Mouse (Mus musculus) forebrain, embryonic 15.5 days (tissue): Measurements from ENCODE around the gene Cfl1. TPM values are rescaled to one million over a fixed set of nuclear protein-coding genes. Genes with fewer than 3 reads are reported as not detected.

Experiments used
- ATAC-seq: fragments of 200-750 bp; cut with Nextera tagmentation; replicated peaks from 2 replicates; pipeline ENCODE4 v1.8.0; 2017; ENCODE audit warnings: mild to moderate bottlenecking, moderate TSS enrichment, moderate library complexity
- H3K27ac ChIP-seq: fragments of 300-500 bp; sonication (generic); replicated peaks from 2 replicates; pipeline ENCODE4 v1.5.1; 2015; ENCODE audit warnings: mild to moderate bottlenecking, inconsistent platforms
- H3K27me3 ChIP-seq: fragments of 300-500 bp; sonication (generic); 2 replicates; pipeline ENCODE4 v1.6.1; 2015; ENCODE audit warnings: inconsistent platforms
- H3K36me3 ChIP-seq: fragments of 300-500 bp; sonication (generic); 2 replicates; pipeline ENCODE4 v1.6.1; 2015; ENCODE audit warnings: mild to moderate bottlenecking, inconsistent platforms
- H3K4me1 ChIP-seq: fragments of 300-500 bp; sonication (generic); 2 replicates; pipeline ENCODE4 v1.6.1; 2015; ENCODE audit warnings: inconsistent platforms
- H3K4me2 ChIP-seq: fragments of 300-500 bp; sonication (generic); replicated peaks from 2 replicates; pipeline ENCODE4 v1.6.1; 2015; ENCODE audit warnings: mild to moderate bottlenecking, inconsistent platforms
- H3K4me3 ChIP-seq: fragments of 300-500 bp; sonication (generic); 2 replicates; pipeline ENCODE4 v1.5.1; 2015; ENCODE audit warnings: mild to moderate bottlenecking, inconsistent platforms
- H3K9ac ChIP-seq: fragments of 300-500 bp; sonication (generic); replicated peaks from 2 replicates; pipeline ENCODE4 v1.6.1; 2015; ENCODE audit warnings: mild to moderate bottlenecking, inconsistent platforms
- H3K9me3 ChIP-seq: fragments of 300-500 bp; sonication (generic); 2 replicates; pipeline ENCODE4 v1.6.1; 2016; ENCODE audit warnings: inconsistent platforms
- WGBS: fragments of 180-500 bp; shearing (Covaris S2); methylation state at CpG from one replicate; pipeline ENCODE4 v1.1.7; 2015; ENCODE audit warnings: mixed read lengths; 5-methylcytosine and 5-hydroxymethylcytosine counted together
- polyA plus RNA-seq: library from polyadenylated mRNA; unstranded; fragments of >200 nt; fragmentation: Nextera tagmentation; extraction: Ambion mirVana; gene quantifications from 2 replicates; pipeline ENCODE4 v1.2.1, GENCODE M21; 2015

Gene Cfl1
- polyA plus RNA-seq, 1 experiment from 2014 or later, result 3,659 TPM

DNA sequence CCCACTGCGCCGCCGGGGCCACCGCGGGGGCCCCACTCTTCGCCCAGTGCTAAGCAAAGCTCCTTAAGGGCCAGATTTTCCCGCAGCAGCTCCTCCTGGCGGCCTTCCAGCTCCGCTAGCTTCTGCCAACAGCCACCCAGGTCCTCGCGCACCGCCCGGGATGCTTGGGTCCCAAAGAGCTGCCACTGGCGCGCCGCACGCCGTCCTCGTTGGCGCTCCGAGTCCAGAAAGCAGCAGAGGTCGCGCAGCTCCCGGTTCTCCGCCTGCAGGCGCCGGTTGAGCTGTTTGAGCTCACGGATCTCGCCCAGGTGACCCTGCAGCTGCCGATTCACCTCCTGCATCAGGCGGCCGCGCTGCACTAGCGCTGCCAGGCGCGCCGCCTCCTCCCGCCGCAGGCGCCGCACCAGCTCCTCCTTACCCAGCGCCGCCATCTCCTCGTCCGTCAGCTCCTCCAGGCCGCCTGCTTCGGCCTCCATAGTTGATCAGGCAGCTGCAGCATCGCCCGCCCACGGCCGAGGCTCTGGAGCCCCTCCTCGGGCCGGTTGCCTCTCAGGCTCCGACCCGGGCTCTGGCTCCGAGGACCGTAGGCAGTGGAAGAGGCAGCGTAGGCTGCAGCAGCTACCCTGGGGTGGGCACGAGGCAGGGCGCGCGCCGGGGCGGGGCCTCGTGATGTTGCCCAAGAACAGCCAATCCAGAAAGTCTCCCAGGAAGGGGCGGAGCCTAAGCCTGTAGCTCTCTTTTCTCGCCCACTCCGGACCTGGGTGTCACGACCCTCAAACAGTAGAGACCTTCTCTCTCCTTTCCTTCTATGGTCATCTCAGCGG is 33.1 kb upstream of the Cfl1 start:
- Histone ChIP-seq H3K4me1 (peaks cover 48% of the 10 kb centered on the region), H3K27me3 (0 out of 2 replicates have a peak, but pooled peaks cover 9% of the 10 kb centered on the region), H3K4me3 (peak overlapping the region; percentile 59), H3K36me3 (0 out of 2 replicates have a peak, but pooled peaks cover 3% of the 10 kb centered on the region), H3K4me2 (peak overlapping the region; percentile 94), H3K9ac (peak overlapping the region; percentile 68), H3K27ac (peak overlapping the region; percentile 94), H3K9me3 (no peaks in the 10 kb centered on the region)
- peak; percentile 92 for ATAC-seq
- WGBS, result under 1% methylated on average over 70 of the region's 70 CpGs

GRCm38 (mm10) chr19:5457746-5458442 is 32.4 kb upstream of the Cfl1 start, which contains the start of gene Ccdc85b:
Gene Ccdc85b (minus strand): TSS chr19:5457894.
- peak within 1 kb of the TSS; percentile 94 for H3K27ac ChIP-seq
- H3K4me3 ChIP-seq, result peak within 1 kb of the TSS; percentile 59
- H3K4me2 ChIP-seq, result peak within 1 kb of the TSS; percentile 94
- WGBS, result 15% methylated on average over 14 of the region's 14 CpGs
- 0 out of 2 replicates have a peak, but pooled peaks cover 9% of the 10 kb centered on the region for H3K27me3 ChIP-seq
- H3K9me3 ChIP-seq, result no peaks in the 10 kb centered on the region
- no peak; the same call in 1 of the 2 replicates for ATAC-seq
- 0 out of 2 replicates have a peak, but pooled peaks cover 10% of the 10 kb centered on the region for H3K36me3 ChIP-seq
- peak within 1 kb of the TSS; percentile 68 for H3K9ac ChIP-seq
- peaks cover 48% of the 10 kb centered on the region for H3K4me1 ChIP-seq

GRCm38 (mm10) chr19:5459019-5459418 is 31.2 kb upstream of the Cfl1 start:
- ATAC-seq, result no peak
- peaks cover 52% of the 10 kb centered on the region for H3K4me1 ChIP-seq
- H3K4me3 ChIP-seq, result no peak overlapping the region
- no peak overlapping the region for H3K4me2 ChIP-seq
- no peaks in the 10 kb centered on the region for H3K9me3 ChIP-seq
- H3K27ac ChIP-seq, result no peak overlapping the region; the same call in 1 of the 2 replicates
- no peak overlapping the region for H3K9ac ChIP-seq
- H3K36me3 ChIP-seq, result peaks cover 13% of the 10 kb centered on the region; the same call in 1 of the 2 replicates
- 0 out of 2 replicates have a peak, but pooled peaks cover 9% of the 10 kb centered on the region for H3K27me3 ChIP-seq
- WGBS, result 62% methylated on average over 7 of the region's 7 CpGs

- Histone ChIP-seq H3K27me3 (0 out of 2 replicates have a peak, but pooled peaks cover 9% of the 10 kb centered on the region), H3K27ac (peak overlapping the region; percentile 82), H3K9me3 (no peaks in the 10 kb centered on the region), H3K4me3 (peak overlapping the region; percentile 75), H3K4me2 (peak overlapping the region; percentile 93), H3K36me3 (peaks cover 20% of the 10 kb centered on the region), H3K4me1 (peaks cover 57% of the 10 kb centered on the region), H3K9ac (peak overlapping the region; percentile 75)
- 27% methylated on average over 3 of the region's 3 CpGs for WGBS
- ATAC-seq, result no peak
Observed at GRCm38 (mm10) chr19:5459896-5460295, 30.4 kb upstream of the Cfl1 start.

DNA sequence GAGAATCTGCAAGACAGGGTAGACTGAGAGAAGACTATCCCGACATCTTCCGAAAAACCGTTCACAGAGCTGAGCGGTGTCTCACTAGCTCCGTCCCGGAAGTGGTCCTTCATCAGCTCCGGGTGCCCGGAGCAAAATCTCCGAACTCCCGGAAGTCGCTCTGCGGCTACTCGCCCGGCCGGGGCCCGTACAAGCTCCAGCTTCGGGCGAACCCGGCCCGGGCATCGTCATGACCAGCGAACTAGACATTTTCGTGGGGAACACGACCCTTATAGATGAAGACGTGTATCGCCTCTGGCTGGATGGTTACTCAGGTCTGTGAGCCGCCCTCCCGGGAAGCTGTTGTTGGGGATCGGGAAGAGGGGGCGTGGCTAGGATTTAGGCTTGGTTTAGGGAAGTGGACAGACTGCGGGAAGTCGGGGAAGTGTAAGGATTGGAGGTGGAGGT is 29.8 kb upstream of the Cfl1 start, which contains the start of gene Fibp:
Fibp (plus strand) TSS at position 151 of the 447 bp plus-strand sequence.
- ATAC-seq, result peak; percentile 49
- 0 out of 2 replicates have a peak, but pooled peaks cover 9% of the 10 kb centered on the region for H3K27me3 ChIP-seq
- H3K9ac ChIP-seq, result peak within 1 kb of the TSS; percentile 75
- peak within 1 kb of the TSS; percentile 82 for H3K27ac ChIP-seq
- H3K4me3 ChIP-seq, result peak within 1 kb of the TSS; percentile 75
- peaks cover 53% of the 10 kb centered on the region for H3K4me1 ChIP-seq
- H3K36me3 ChIP-seq, result peaks cover 26% of the 10 kb centered on the region
- no peaks in the 10 kb centered on the region for H3K9me3 ChIP-seq
- WGBS, result under 1% methylated on average over 32 of the region's 32 CpGs
- peak within 1 kb of the TSS; percentile 93 for H3K4me2 ChIP-seq

- ATAC-seq, result no peak
- peaks cover 36% of the 10 kb centered on the region for H3K36me3 ChIP-seq
- H3K4me3 ChIP-seq, result peak overlapping the region; percentile 75
- peaks cover 44% of the 10 kb centered on the region for H3K4me1 ChIP-seq
- peak overlapping the region; percentile 93 for H3K4me2 ChIP-seq
- no peaks in the 10 kb centered on the region for H3K9me3 ChIP-seq
- WGBS, result 87% methylated on average over 6 of the region's 6 CpGs
- 0 out of 2 replicates have a peak, but pooled peaks cover 9% of the 10 kb centered on the region for H3K27me3 ChIP-seq
- peak overlapping the region; percentile 75 for H3K9ac ChIP-seq
- no peak overlapping the region for H3K27ac ChIP-seq
Observed at GRCm38 (mm10) chr19:5461411-5461810, 28.8 kb upstream of the Cfl1 start.

DNA sequence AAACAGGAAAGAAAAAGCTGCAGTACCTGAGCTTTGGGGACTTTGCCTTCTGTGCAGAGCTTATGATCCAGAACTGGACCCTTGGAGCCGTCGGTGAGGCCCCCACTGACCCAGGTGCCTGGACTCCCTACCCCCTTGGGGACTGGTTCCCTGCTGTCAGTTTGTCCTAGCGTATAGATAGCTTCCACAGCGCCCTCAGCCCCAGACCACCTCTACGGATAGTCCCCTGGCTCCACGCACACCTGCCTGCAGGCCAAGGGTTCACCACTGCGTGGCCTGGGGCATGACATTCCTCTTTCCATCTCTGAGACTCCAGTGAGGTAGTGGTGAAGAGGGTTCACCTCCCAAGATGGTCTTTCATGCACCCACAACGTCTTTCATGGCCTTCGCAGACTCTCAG is 27.0 kb upstream of the Cfl1 start:
- Histone ChIP-seq H3K4me1 (peaks cover 35% of the 10 kb centered on the region), H3K27me3 (0 out of 2 replicates have a peak, but pooled peaks cover 7% of the 10 kb centered on the region), H3K9ac (no peak overlapping the region), H3K4me3 (no peak overlapping the region), H3K36me3 (peaks cover 51% of the 10 kb centered on the region), H3K27ac (no peak overlapping the region), H3K9me3 (no peaks in the 10 kb centered on the region), H3K4me2 (no peak overlapping the region)
- ATAC-seq, result no peak
- 91% methylated on average over 9 of the region's 9 CpGs for WGBS

DNA sequence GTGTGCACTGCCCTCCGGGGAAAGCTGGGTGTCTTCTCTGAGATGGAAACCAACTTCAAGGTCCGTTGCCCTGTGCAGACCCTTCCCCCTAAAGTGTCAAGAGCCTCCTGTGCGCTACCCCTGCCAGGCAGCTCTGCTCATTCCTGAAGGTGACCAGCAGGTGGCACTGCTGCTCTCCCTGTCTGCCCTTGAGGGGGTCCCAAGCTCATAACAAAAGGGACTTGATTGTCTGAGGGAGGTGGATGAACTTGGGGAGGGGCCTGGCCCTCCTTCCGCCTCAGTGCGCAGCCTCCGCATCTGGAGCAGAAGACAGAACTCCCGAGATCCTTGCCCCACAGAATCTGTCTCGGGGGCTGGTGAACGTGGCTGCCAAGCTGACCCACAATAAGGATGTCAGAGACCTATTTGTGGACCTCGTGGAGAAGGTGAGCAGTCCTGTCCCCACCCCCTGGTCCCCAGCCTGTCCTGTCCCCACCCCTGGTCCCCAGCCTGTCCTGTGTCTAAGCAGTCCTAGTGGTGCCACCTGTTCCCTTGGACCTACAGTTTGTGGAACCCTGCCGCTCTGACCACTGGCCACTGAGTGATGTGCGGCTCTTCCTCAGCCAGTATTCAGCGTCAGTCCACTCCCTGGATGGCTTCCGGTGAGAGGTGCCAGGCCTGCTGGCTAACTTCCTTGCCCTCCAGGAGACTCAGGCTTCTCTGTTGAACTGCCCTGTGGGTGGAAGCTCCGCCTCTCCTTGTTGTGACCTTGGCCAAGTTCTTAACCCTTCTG is 26.3 kb upstream of the Cfl1 start:
- peaks cover 51% of the 10 kb centered on the region for H3K36me3 ChIP-seq
- H3K27me3 ChIP-seq, result 0 out of 2 replicates have a peak, but pooled peaks cover 3% of the 10 kb centered on the region
- H3K9ac ChIP-seq, result peak overlapping the region; percentile 45
- H3K4me3 ChIP-seq, result peak overlapping the region; percentile 26
- H3K9me3 ChIP-seq, result no peaks in the 10 kb centered on the region
- ATAC-seq, result peak; percentile 42; the same call in 1 of the 2 replicates
- H3K4me1 ChIP-seq, result peaks cover 31% of the 10 kb centered on the region
- WGBS, result 34% methylated on average over 15 of the region's 15 CpGs
- peak overlapping the region; percentile 43 for H3K4me2 ChIP-seq
- H3K27ac ChIP-seq, result peak overlapping the region; percentile 60

DNA sequence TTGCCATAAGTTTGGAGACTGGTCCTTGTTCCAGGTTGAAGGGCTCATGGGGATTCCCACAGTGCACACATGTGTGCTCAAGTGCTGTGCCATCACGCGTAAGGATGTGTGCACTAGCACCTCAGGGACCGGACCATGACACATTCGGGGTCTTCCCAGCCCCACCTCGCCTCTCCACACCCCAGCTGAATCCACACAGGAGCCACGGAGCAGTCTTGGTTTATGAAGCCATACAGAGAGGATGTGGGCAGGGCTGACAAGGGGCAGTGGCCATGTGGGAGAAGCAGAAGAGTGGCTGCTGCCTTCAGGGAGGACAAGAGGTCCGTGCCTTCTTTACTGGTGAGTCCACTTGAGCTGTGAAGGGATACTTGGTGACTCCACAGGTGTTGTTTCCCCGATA is 25.2 kb upstream of the Cfl1 start:
- no peak for ATAC-seq
- H3K9ac ChIP-seq, result no peak overlapping the region
- 96% methylated on average over 8 of the region's 8 CpGs for WGBS
- H3K4me1 ChIP-seq, result peaks cover 28% of the 10 kb centered on the region
- H3K27me3 ChIP-seq, result no peaks in the 10 kb centered on the region
- peaks cover 51% of the 10 kb centered on the region for H3K36me3 ChIP-seq
- H3K4me2 ChIP-seq, result no peak overlapping the region
- no peaks in the 10 kb centered on the region for H3K9me3 ChIP-seq
- no peak overlapping the region for H3K4me3 ChIP-seq
- no peak overlapping the region for H3K27ac ChIP-seq

DNA sequence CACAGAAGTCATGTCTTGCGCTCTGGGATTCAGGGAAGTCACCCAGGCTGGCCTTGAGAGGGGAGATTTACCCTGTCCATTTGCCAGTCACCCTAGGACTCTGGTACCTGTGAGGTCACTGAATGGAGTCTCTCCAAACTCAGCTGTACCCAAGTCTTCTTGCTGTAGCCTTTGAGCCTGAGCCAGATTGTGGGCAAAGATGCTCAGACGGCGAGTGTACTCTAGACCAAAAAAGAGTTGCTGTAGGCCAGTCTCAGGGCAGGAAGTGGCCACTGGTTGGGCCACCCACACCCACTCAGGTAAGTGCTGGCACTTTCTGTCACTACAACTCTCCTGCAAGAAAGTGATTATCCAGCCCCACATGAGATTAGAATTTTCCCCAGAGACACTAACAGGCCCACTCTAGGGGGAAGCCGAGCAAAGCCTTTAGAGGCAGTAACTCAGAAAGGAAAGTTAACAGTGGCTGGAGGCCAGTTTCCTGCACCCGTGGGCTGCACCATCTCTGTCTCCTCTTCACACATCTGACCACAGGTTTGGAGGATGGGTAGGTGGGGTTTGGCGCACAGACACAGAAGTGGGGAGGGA is 23.2 kb upstream of the Cfl1 start:
- Histone ChIP-seq H3K27me3 (no peaks in the 10 kb centered on the region), H3K4me1 (peaks cover 15% of the 10 kb centered on the region), H3K9ac (no peak overlapping the region), H3K4me2 (no peak overlapping the region), H3K27ac (no peak overlapping the region), H3K36me3 (peaks cover 51% of the 10 kb centered on the region), H3K4me3 (no peak overlapping the region), H3K9me3 (no peaks in the 10 kb centered on the region)
- no peak for ATAC-seq
- 89% methylated on average over 6 of the region's 6 CpGs for WGBS

DNA sequence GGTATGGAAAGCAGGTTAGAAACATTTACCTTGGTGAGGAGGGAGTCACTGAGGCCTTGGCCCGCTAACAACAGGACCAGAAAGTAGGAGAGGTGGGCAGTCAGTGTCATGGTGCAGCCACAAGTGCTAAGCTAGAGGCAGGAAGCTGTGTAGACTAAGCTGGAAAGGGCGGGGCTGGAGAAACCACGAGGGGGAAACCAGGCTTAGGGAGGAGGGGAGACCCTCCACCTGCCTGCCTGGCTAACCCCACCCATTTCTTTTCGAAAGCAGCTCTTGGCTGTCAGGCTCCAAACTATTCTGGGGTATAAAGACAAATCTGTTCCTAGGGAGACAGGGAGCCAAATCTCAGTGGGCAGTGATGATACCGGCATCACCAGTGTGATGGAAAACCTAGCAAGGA is 21.9 kb upstream of the Cfl1 start, which contains the start of gene Ctsw:
Ctsw (minus strand) TSS at position 134 of the 400 bp plus-strand sequence.
- Histone ChIP-seq H3K4me2 (no peak within 1 kb of the TSS), H3K9me3 (no peaks in the 10 kb centered on the region), H3K4me3 (no peak within 1 kb of the TSS), H3K27me3 (no peaks in the 10 kb centered on the region), H3K36me3 (peaks cover 40% of the 10 kb centered on the region), H3K4me1 (peaks cover 15% of the 10 kb centered on the region), H3K9ac (no peak within 1 kb of the TSS), H3K27ac (no peak within 1 kb of the TSS)
- no peak for ATAC-seq
- WGBS, result 63% methylated on average over 5 of the region's 5 CpGs
